Mouse (Mus musculus) forebrain, embryonic 15.5 days (tissue): ENCODE measurements around the gene Gm42906. TPM values are rescaled to one million over a fixed set of nuclear protein-coding genes. Genes with fewer than 3 reads are reported as not detected.

Experiments
- ATAC-seq: fragments of 200-750 bp; cut with Nextera tagmentation; replicated peaks from 2 replicates; pipeline ENCODE4 v1.8.0; 2017; ENCODE audit warnings: mild to moderate bottlenecking, moderate TSS enrichment, moderate library complexity
- H3K27ac ChIP-seq: fragments of 300-500 bp; sonication (generic); replicated peaks from 2 replicates; pipeline ENCODE4 v1.5.1; 2015; ENCODE audit warnings: mild to moderate bottlenecking, inconsistent platforms
- H3K27me3 ChIP-seq: fragments of 300-500 bp; sonication (generic); 2 replicates; pipeline ENCODE4 v1.6.1; 2015; ENCODE audit warnings: inconsistent platforms
- H3K36me3 ChIP-seq: fragments of 300-500 bp; sonication (generic); 2 replicates; pipeline ENCODE4 v1.6.1; 2015; ENCODE audit warnings: mild to moderate bottlenecking, inconsistent platforms
- H3K4me1 ChIP-seq: fragments of 300-500 bp; sonication (generic); 2 replicates; pipeline ENCODE4 v1.6.1; 2015; ENCODE audit warnings: inconsistent platforms
- H3K4me2 ChIP-seq: fragments of 300-500 bp; sonication (generic); replicated peaks from 2 replicates; pipeline ENCODE4 v1.6.1; 2015; ENCODE audit warnings: mild to moderate bottlenecking, inconsistent platforms
- H3K4me3 ChIP-seq: fragments of 300-500 bp; sonication (generic); 2 replicates; pipeline ENCODE4 v1.5.1; 2015; ENCODE audit warnings: mild to moderate bottlenecking, inconsistent platforms
- H3K9ac ChIP-seq: fragments of 300-500 bp; sonication (generic); replicated peaks from 2 replicates; pipeline ENCODE4 v1.6.1; 2015; ENCODE audit warnings: mild to moderate bottlenecking, inconsistent platforms
- H3K9me3 ChIP-seq: fragments of 300-500 bp; sonication (generic); 2 replicates; pipeline ENCODE4 v1.6.1; 2016; ENCODE audit warnings: inconsistent platforms
- WGBS: fragments of 180-500 bp; shearing (Covaris S2); methylation state at CpG from one replicate; pipeline ENCODE4 v1.1.7; 2015; ENCODE audit warnings: mixed read lengths; 5-methylcytosine and 5-hydroxymethylcytosine counted together
- polyA plus RNA-seq: library from polyadenylated mRNA; unstranded; fragments of >200 nt; fragmentation: Nextera tagmentation; extraction: Ambion mirVana; gene quantifications from 2 replicates; pipeline ENCODE4 v1.2.1, GENCODE M21; 2015

Gm42906 gene
- polyA plus RNA-seq, 1 experiment from 2014 or later: not detected

GRCm38 (mm10) chr5:151279531-151279930, 148.4 kb downstream of the Gm42906 start:
- Histone ChIP-seq H3K27ac (no peak overlapping the region), H3K4me1 (no peaks in the 10 kb centered on the region), H3K36me3 (no peaks in the 10 kb centered on the region), H3K4me2 (no peak overlapping the region), H3K9ac (no peak overlapping the region), H3K27me3 (no peaks in the 10 kb centered on the region), H3K4me3 (no peak overlapping the region), H3K9me3 (no peaks in the 10 kb centered on the region)
- WGBS: 78% methylated on average over 7 of the region's 7 CpGs
- no peak for ATAC-seq

GRCm38 (mm10) chr5:151277927-151278326, 150.0 kb downstream of the Gm42906 start:
- no peak overlapping the region for H3K4me3 ChIP-seq
- H3K9me3 ChIP-seq: no peaks in the 10 kb centered on the region
- ATAC-seq: no peak
- 91% methylated on average over 6 of the region's 6 CpGs for WGBS
- no peaks in the 10 kb centered on the region for H3K4me1 ChIP-seq
- no peak overlapping the region for H3K27ac ChIP-seq
- H3K27me3 ChIP-seq: no peaks in the 10 kb centered on the region
- H3K9ac ChIP-seq: no peak overlapping the region
- H3K4me2 ChIP-seq: no peak overlapping the region
- H3K36me3 ChIP-seq: no peaks in the 10 kb centered on the region

GRCm38 (mm10) chr5:151275986-151276385, 152.0 kb downstream of the Gm42906 start:
- H3K4me1 ChIP-seq: no peaks in the 10 kb centered on the region
- 92% methylated on average over 2 of the region's 2 CpGs for WGBS
- no peaks in the 10 kb centered on the region for H3K27me3 ChIP-seq
- ATAC-seq: no peak
- no peak overlapping the region for H3K27ac ChIP-seq
- H3K9ac ChIP-seq: no peak overlapping the region
- no peaks in the 10 kb centered on the region for H3K36me3 ChIP-seq
- no peaks in the 10 kb centered on the region for H3K9me3 ChIP-seq
- H3K4me2 ChIP-seq: no peak overlapping the region
- H3K4me3 ChIP-seq: no peak overlapping the region

GRCm38 (mm10) chr5:151274265-151274664, 153.7 kb downstream of the Gm42906 start:
- Histone ChIP-seq H3K9ac (no peak overlapping the region), H3K9me3 (no peaks in the 10 kb centered on the region), H3K4me2 (no peak overlapping the region), H3K4me3 (no peak overlapping the region), H3K27me3 (no peaks in the 10 kb centered on the region), H3K36me3 (no peaks in the 10 kb centered on the region), H3K4me1 (no peaks in the 10 kb centered on the region), H3K27ac (no peak overlapping the region)
- WGBS: 77% methylated on average over 6 of the region's 6 CpGs
- ATAC-seq: no peak

GRCm38 (mm10) chr5:151270815-151271214, 157.1 kb downstream of the Gm42906 start:
- no peak for ATAC-seq
- no peaks in the 10 kb centered on the region for H3K27me3 ChIP-seq
- WGBS: 93% methylated on average over 5 of the region's 5 CpGs
- H3K9ac ChIP-seq: no peak overlapping the region
- no peak overlapping the region for H3K4me2 ChIP-seq
- H3K9me3 ChIP-seq: no peaks in the 10 kb centered on the region
- H3K27ac ChIP-seq: no peak overlapping the region
- no peaks in the 10 kb centered on the region for H3K36me3 ChIP-seq
- peaks cover 7% of the 10 kb centered on the region; the same call in 1 of the 2 replicates for H3K4me1 ChIP-seq
- no peak overlapping the region for H3K4me3 ChIP-seq

GRCm38 (mm10) chr5:151266896-151267634, 160.9 kb downstream of the Gm42906 start:
- H3K27ac ChIP-seq: no peak overlapping the region
- 58% methylated on average over 14 of the region's 14 CpGs for WGBS

GRCm38 (mm10) chr5:151261558-151261957, 166.4 kb downstream of the Gm42906 start:
- Histone ChIP-seq H3K4me3 (no peak overlapping the region), H3K9me3 (no peaks in the 10 kb centered on the region), H3K27ac (no peak overlapping the region), H3K4me1 (peaks cover 4% of the 10 kb centered on the region; the same call in 1 of the 2 replicates), H3K4me2 (no peak overlapping the region), H3K9ac (no peak overlapping the region), H3K36me3 (no peaks in the 10 kb centered on the region), H3K27me3 (no peaks in the 10 kb centered on the region)
- 92% methylated on average over 2 of the region's 2 CpGs for WGBS
- no peak for ATAC-seq

More at GRCm38 (mm10) chr5:151266896-151267634, 160.9 kb downstream of the Gm42906 start:
- H3K9ac ChIP-seq: no peak overlapping the region
- H3K36me3 ChIP-seq: no peaks in the 10 kb centered on the region
- ATAC-seq: no peak; the same call in 1 of the 2 replicates
- H3K4me2 ChIP-seq: no peak overlapping the region
- no peak overlapping the region for H3K4me3 ChIP-seq
- no peaks in the 10 kb centered on the region for H3K9me3 ChIP-seq
- no peaks in the 10 kb centered on the region for H3K27me3 ChIP-seq
- peaks cover 7% of the 10 kb centered on the region; the same call in 1 of the 2 replicates for H3K4me1 ChIP-seq

GRCm38 (mm10) chr5:151252213-151252612, 175.8 kb downstream of the Gm42906 start:
- H3K9me3 ChIP-seq: no peaks in the 10 kb centered on the region
- no peak overlapping the region for H3K9ac ChIP-seq
- ATAC-seq: no peak
- no peaks in the 10 kb centered on the region for H3K36me3 ChIP-seq
- H3K27ac ChIP-seq: no peak overlapping the region
- 61% methylated on average over 8 of the region's 8 CpGs for WGBS
- H3K27me3 ChIP-seq: no peaks in the 10 kb centered on the region
- no peak overlapping the region for H3K4me3 ChIP-seq
- H3K4me2 ChIP-seq: no peak overlapping the region
- no peaks in the 10 kb centered on the region for H3K4me1 ChIP-seq

GRCm38 (mm10) chr5:151251656-151252055, 176.3 kb downstream of the Gm42906 start:
- no peak for ATAC-seq
- WGBS: 94% methylated on average over 8 of the region's 8 CpGs
- Histone ChIP-seq H3K4me3 (no peak overlapping the region), H3K36me3 (no peaks in the 10 kb centered on the region), H3K4me1 (no peaks in the 10 kb centered on the region), H3K9ac (no peak overlapping the region), H3K27me3 (no peaks in the 10 kb centered on the region), H3K9me3 (no peaks in the 10 kb centered on the region), H3K27ac (no peak overlapping the region), H3K4me2 (no peak overlapping the region)

GRCm38 (mm10) chr5:151248671-151249620, 179.0 kb downstream of the Gm42906 start:
- H3K4me3 ChIP-seq: no peak overlapping the region
- no peak for ATAC-seq

GRCm38 (mm10) chr5:151248084-151248483, 179.9 kb downstream of the Gm42906 start:
- Histone ChIP-seq H3K4me2 (no peak overlapping the region), H3K4me1 (no peaks in the 10 kb centered on the region), H3K27me3 (no peaks in the 10 kb centered on the region), H3K27ac (no peak overlapping the region), H3K4me3 (no peak overlapping the region), H3K9ac (no peak overlapping the region), H3K36me3 (no peaks in the 10 kb centered on the region), H3K9me3 (no peaks in the 10 kb centered on the region)
- 67% methylated on average over 2 of the region's 2 CpGs for WGBS
- no peak for ATAC-seq

More at GRCm38 (mm10) chr5:151248671-151249620, 179.0 kb downstream of the Gm42906 start:
- WGBS: 68% methylated on average over 10 of the region's 10 CpGs
- no peaks in the 10 kb centered on the region for H3K27me3 ChIP-seq
- no peak overlapping the region for H3K27ac ChIP-seq
- H3K4me2 ChIP-seq: no peak overlapping the region
- no peaks in the 10 kb centered on the region for H3K9me3 ChIP-seq
- no peaks in the 10 kb centered on the region for H3K36me3 ChIP-seq
- no peak overlapping the region for H3K9ac ChIP-seq
- no peaks in the 10 kb centered on the region for H3K4me1 ChIP-seq
